Mouse (Mus musculus) testis, adult 2 months (tissue): ENCODE data around the gene Camta1.

Experiments used
- CTCF ChIP-seq: fragments of 200-500 bp; IDR thresholded peaks from 2 replicates; pipeline ENCODE4 v1.5.1; 2012; ENCODE audit warnings: low read depth, mild to moderate bottlenecking, inconsistent platforms, low read length, moderate library complexity; ENCODE audit not compliant: control insufficient read depth, insufficient read depth, insufficient replicate concordance
- POLR2A ChIP-seq: fragments of 200-500 bp; IDR thresholded peaks from 2 replicates; pipeline ENCODE4 v1.6.1; 2012; ENCODE audit warnings: low read depth, mild to moderate bottlenecking, inconsistent platforms, low read length, moderate library complexity; ENCODE audit not compliant: control insufficient read depth

GRCm38 (mm10) chr4:151295515-151296203, 566.0 kb downstream of the Camta1 start:
- TF ChIP-seq CTCF (no peak), POLR2A (no peak)
